Mouse (Mus musculus) regulatory T cell (primary cell): ENCODE results near the gene Dlx3.

ENCODE experiments used
- in situ Hi-C: fragments of 300-600 bp; cut with MboI, MseI; formaldehyde crosslinking; loops from one replicate; pipeline ENCODE4 v1.15.1; 2025; ENCODE audit warnings: high pct_unique_total_duplicates

Gene Dlx3

DNA sequence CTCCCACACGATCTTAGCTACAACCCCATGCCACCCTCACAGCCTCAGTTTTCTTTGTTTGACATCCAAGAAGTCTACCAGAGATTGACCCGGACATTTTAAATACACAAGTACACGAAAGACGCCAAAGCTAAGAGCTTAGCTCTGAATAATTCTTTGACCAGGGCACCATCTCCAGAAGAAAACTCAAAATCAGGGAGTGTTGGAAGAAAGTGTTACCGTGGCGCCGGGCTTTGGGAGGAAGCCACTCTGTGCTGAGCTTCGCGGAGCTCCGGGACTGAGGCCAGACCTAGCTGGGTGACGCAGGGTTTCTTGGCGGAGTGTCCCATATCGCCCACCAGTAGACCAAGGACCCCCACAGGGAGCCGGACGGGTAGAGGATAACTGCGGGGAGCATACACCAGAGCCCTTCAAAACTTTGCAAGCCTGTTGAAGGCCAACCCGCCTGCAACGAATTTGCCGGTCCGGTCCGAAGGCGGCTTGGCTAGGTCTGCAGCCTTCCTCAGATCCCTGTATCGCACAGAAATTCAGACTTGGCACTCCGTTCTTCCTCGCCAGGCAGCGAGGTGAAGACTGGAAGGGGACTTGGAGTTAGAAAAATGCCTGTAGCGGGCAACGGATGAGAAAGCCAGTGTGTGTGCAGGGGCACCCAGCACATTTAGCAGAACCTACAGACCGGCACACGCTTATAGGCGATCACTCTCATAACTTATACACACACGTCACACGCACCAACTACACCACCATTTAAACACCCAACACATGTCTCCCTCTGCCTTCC, 30.5 kb downstream of the Dlx3 start:
- in situ Hi-C loops, result no loop called here

DNA sequence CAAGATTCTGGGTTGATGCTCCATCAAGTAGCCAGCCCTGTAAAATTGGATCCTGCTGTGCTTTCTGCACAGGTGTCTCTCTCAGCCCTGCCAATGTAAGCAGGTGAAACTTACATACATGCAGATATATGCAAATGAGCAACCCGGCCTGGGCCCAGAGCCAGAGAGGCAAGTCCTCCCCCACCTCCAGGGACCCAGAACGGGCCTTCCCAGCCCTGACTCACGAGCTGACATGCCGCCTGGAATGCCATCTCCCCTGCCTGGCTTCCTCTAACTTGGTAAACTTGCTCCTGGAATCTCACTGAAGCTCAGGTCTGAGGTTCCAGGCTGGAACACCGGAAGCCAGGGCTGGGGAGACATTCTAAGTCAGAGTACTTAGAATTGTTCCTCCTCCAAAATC, 33.2 kb downstream of the Dlx3 start:
- in situ Hi-C loops, result no loop called here

DNA sequence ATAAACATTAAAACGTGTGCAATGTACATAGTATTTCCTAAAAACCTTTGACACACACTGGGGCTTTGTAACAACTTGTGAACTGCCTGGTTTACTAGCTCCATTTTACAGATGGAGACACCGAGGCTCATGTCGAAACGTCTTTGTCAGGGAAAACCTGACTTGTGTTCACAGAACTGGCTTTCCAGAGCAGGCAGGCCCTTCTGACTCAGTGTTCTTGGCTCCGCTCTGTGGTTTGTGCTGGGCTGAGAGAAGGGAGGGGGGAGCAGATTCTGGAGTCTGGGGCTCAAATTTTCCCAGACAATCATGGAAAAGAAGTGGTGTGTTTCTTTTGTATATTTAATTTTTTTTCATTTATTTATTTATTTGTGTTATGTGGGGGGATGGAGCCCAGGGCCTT, 33.8 kb downstream of the Dlx3 start:
- in situ Hi-C loops, result no loop called here

DNA sequence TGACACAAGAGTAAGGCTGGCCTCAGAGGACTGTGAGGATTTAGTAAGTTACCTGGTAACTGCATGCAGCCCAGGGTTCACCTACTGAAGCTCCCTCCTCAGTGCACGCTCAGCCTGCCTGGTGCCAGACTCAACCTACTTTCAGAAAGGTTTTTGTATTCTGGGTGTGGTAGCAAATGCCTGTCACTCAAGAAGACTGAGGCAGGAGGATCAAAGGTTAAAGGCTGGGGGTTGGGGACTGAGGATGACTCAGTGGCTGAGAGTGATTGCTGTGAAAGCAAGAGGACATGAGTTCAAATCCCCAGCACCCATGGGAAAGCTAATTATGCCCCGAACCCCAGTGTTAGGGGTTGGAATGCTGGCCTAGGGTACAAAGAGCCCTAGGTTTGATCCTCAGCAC, 35.6 kb downstream of the Dlx3 start:
- in situ Hi-C loops, result no loop called here

DNA sequence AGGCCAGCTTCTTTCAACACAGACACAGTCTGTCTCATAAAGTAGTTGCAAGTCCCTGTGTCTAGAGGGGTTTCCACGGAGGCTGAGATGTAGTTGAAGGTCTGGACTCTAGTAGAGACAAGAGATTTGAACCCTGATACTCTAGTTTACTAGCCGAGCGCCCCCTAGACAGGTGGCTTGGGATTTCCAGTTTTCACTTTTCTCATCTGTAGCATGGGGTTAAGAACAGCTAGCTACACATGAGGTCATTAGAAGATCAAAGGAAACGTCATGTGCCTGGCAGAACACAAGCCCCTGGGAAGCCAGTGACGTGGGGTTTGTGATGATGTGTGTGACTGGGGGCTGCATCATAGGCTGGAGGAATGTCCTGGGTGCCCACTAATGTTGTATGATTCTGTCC, 37.4 kb downstream of the Dlx3 start:
- in situ Hi-C loops, result no loop called here

DNA sequence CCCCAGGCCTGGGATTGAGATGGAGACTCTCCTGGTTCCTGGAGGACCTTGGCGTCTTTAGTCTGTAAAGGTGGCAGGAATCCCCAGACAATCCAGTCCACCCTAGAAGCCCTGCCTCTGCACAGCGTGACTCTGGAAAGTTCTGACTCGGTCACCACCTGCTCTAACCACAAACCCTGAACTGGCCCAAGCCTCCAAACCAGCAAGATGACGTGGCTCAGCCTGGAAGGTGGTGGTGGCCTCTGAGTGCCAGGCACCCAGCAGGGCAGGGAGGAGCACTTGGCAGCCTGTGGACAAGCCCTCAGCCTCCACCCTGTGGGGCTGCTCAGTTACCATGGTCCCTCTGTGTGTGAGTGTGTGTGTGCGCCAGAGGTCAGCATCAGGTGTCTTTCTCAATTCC, 38.0 kb downstream of the Dlx3 start:
- in situ Hi-C loops, result no loop called here

DNA sequence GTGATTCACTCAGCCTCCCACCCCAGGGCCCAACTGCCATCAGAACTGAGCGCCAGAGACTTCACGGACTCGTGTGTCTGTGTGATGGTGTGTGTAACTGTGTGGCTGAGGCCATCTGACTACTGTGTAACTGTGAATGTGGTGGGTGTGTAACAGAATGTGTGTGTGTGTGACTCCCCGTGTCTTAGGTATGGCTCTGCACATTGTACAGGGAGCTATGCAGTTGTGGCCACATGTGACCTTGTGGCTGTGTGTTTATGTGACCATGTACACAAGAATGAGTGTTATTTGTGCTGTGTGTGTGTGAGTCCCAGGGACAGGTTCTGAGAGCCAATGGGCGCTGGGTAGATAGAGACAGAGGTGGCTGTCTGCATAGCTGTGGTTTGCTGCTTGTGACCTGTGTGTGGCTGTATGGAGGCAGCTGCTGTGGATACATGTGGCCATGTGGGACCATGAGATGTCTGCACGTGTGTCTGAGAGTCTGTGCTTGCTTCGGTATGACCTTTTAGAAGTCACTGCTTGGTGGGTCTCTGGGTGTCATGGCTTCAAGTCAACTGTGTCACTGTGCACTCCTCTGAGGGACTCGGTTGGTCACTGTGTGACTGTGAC, 39.9 kb downstream of the Dlx3 start:
- in situ Hi-C loops, result no loop called here

DNA sequence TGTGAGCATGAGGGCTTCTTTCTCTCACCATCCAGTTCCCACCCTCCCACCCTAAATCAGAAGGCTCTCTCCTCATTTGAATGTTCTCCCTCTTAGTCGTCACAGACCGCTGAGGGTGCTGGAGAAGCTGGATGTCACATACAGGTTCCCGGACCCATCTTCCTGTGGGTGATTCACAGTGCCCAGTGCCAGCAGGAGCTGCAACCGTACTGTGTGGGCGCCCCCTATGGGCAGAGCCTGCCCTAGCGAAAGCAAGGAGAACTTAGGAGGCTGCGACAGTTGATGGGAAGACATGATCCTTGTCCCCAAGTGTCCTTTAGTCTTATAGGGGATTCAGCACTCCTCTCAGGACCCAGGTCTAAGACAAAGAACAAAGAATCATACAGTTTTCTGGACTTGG, 40.8 kb downstream of the Dlx3 start:
- in situ Hi-C loops, result no loop called here

DNA sequence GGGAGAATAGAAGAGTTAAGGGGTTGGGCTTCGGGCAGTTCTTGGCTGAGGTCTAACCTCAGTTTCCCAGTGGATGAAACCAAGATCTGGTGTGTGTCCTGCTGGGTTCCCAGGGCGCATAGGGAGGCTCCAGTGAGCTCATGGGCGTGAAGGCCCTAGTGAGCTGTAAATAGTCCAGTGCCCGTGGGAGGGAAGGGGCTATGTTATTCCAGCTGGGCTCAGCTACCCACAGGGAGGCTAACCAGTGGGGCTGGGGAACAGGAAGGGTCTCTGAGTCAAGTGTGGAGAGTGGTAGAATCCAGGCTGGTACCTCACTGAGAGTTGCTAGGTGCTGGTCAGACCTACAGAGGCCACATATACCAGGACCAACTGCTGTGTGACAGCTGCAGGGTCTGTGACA, 41.8 kb downstream of the Dlx3 start:
- in situ Hi-C loops, result no loop called here

DNA sequence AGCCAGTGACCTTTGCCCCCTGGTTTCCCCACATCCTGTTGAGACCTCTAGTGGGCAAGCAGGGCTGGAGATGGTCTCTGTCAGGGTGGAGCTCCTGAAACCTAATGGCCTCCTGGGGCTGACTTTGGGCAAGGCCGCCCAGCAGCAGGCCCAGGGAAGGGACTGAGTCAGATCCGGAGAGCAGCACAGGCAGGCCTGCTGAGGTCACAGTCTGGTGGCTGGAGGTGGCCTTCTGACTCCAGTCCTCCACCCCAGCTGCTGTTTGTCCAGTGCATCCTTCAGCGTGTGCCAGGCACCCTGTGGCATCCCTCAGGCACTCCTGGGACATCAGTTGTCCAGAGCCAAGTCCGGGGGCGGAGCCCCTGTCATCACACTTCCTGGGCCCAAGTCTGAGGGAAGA, 45.9 kb downstream of the Dlx3 start:
- in situ Hi-C loops, result no loop called here
